Mouse (Mus musculus): Measurements from ENCODE around the gene Kpna4. TPM values are rescaled to one million over a fixed set of nuclear protein-coding genes. Genes with fewer than 3 reads are reported as not detected.
"Not testable (repeated sequence)": the region's sequence is repeated elsewhere in the genome, so short reads cannot be mapped to it uniquely, and the experiment has no call there.

The Kpna4 gene
- polyA plus RNA-seq, 1 experiment from 2014 or later, result 29.7 TPM

DNA sequence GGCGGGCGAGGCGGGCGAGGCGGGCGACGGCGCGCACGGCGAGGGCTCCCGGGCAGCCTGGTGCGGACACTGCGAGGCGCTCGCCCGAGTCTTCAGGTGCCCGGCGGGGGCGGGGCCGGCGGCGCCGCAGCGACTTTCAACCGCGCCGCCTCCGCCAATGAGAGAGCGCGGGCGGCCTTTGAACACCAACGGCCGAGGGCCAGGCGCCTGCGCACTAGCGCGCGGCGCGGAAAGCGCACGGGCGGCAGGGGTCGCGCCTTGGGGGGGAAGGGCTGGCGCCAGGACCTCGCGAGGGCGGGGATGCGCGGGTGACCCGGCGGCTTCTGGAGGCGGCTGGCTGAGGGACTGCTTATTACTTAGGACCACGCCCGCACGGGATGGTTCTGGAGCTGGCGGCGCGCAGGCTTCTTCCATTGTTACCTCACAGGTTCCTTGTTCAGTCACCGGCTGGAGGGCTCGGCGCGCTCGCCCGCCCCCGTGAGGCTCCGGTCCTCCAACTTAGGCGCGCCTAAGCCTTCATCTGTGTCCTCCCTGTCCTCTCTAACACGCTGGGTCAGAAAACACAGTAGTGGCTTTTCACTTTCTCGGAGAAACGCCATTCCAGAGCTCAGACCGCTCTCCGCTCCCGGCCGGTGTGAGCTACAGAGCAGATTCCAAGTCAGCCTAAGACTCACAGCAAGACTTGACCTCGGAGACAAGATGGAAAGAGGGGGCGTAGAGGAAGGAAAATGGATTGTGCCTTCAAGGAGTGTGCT, 82.1 kb downstream of the Kpna4 start, which contains the start of gene Trim59:
TSS of gene Trim59 (minus strand) at position 111 of the 755 bp plus-strand sequence.
- H3K4me2 ChIP-seq, result peak within 1 kb of the TSS; percentile 86
- H3K9me3 ChIP-seq, result no peaks in the 10 kb centered on the region
- H3K36me3 ChIP-seq, result no peaks in the 10 kb centered on the region
- H3K27me3 ChIP-seq (replicated peaks), result no peaks in the 10 kb centered on the region
- peak within 1 kb of the TSS; percentile 92 for H3K4me3 ChIP-seq (replicated peaks)
- H3K27ac ChIP-seq, result peak within 1 kb of the TSS; percentile 94
- H3K4me1 ChIP-seq, result peaks cover 4% of the 10 kb centered on the region; the same call in 1 of the 2 replicates
- H3K9ac ChIP-seq, result peak within 1 kb of the TSS; percentile 85
- ATAC-seq (ENCODE audit: insufficient read depth, low FRiP score, low read depth), result peak; percentile 95
- under 1% methylated on average over 80 of the region's 80 CpGs for WGBS

- peak; percentile 53 for ATAC-seq (ENCODE audit: insufficient read depth, low FRiP score, low read depth)
- peak overlapping the region; percentile 94 for H3K27ac ChIP-seq
- no peaks in the 10 kb centered on the region for H3K27me3 ChIP-seq (replicated peaks)
- no peaks in the 10 kb centered on the region for H3K9me3 ChIP-seq
- H3K4me2 ChIP-seq, result peak overlapping the region; percentile 51
- H3K4me1 ChIP-seq, result peaks cover 4% of the 10 kb centered on the region; the same call in 1 of the 2 replicates
- peak overlapping the region; percentile 92 for H3K4me3 ChIP-seq (replicated peaks)
- no peaks in the 10 kb centered on the region for H3K36me3 ChIP-seq
- WGBS, result under 1% methylated on average over 41 of the region's 42 CpGs
- H3K9ac ChIP-seq, result peak overlapping the region; percentile 85
Observed at GRCm38 (mm10) chr3:69044167-69044591, 82.7 kb downstream of the Kpna4 start.

DNA sequence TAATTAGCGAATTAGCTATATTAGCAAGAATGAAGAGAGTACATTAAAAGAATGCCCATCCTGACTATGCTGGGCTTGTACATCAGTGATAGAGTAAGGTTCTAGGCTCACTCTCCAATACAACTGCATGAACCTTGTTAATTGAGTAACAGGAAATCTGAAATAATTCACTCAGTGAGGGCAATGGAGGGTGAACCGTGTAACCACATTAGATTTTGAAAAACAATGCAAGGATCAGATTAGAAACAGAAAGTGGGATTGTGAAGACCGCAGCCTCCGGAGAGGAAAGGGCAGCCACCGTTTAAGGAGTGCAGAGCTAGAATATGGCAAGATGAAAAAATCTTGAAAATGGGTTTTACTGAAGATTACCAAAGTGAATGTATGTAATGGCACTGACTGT, 85.6 kb downstream of the Kpna4 start:
- Histone ChIP-seq H3K4me2 (peak overlapping the region; percentile 22; the same call in 1 of the 2 replicates), H3K9ac (no peak overlapping the region)

DNA sequence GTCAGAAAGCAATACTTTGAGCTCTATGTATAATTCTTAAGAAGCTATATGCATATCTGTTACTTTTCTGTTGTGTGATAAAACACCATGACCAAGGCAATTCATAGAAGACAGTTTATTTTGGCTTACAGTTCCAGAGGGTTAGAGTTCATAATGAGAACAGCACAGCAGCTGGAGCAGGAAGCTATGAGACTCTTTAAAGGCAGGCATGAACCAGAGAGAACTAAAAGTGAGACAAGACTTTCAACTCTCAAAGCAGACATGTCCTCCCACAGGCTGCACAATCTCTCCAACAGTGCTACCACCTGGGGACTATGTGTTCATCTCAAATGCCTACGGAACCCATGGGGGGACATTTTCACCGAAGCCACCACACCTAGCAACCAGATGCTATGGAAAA, 86.8 kb downstream of the Kpna4 start:
- no peak overlapping the region for H3K4me2 ChIP-seq
- no peaks in the 10 kb centered on the region for H3K9me3 ChIP-seq
- ATAC-seq (ENCODE audit: insufficient read depth, low FRiP score, low read depth), result no peak
- H3K4me3 ChIP-seq (replicated peaks), result no peak overlapping the region; the same call in 1 of the 2 replicates
- WGBS, result 95% methylated on average over 2 of the region's 2 CpGs
- H3K4me1 ChIP-seq, result no peaks in the 10 kb centered on the region
- H3K27ac ChIP-seq, result no peak overlapping the region
- peaks cover 7% of the 10 kb centered on the region; the same call in 1 of the 2 replicates for H3K36me3 ChIP-seq
- H3K27me3 ChIP-seq (replicated peaks), result no peaks in the 10 kb centered on the region
- H3K9ac ChIP-seq, result no peak overlapping the region

More for the DNA sequence above, 85.6 kb downstream of the Kpna4 start:
- Histone ChIP-seq H3K36me3 (no peaks in the 10 kb centered on the region), H3K27ac (0 out of 2 replicates have a peak overlapping the region, but pooled peaks have one; percentile 26), H3K9me3 (no peaks in the 10 kb centered on the region), H3K4me3 (replicated peaks) (peak overlapping the region; percentile 23; the same call in 1 of the 2 replicates), H3K27me3 (replicated peaks) (no peaks in the 10 kb centered on the region), H3K4me1 (peaks cover 4% of the 10 kb centered on the region; the same call in 1 of the 2 replicates)
- WGBS, result 70% methylated on average over 5 of the region's 5 CpGs
- ATAC-seq (ENCODE audit: insufficient read depth, low FRiP score, low read depth), result no peak

DNA sequence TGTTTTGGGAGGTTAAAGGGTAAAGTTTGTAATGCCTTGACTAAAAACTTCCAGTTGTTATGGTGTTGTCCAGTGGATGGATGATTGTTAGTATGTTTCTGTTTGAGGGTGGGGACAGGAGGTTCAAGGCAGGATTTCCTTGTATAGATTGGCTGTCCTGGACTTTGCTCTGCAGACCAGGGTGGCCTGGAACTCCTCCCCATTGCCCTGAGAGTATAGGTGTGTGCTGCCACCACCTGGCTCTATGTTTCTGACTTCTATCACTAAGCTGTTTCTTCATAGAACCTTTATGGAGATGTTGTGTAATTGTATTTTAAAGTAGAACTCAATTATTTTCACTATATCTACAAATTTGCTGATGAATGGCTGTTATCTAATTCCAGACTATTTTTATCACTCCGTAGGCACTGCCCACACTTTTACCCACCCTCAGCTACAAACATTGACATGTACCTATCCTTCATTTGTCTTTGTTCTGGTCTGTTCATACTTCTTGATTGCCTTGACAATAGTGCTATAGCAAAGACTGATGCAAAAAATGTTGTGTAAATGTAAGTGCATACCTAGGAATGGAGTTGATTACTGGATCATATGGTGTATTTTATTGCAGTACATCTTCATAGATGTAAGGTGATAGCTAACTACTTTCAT, 100.7 kb downstream of the Kpna4 start:
- 0 out of 2 replicates have a peak, but pooled peaks have one; percentile 56 for ATAC-seq (ENCODE audit: insufficient read depth, low FRiP score, low read depth)
- Histone ChIP-seq H3K4me3 (replicated peaks) (no peak overlapping the region), H3K36me3 (peaks cover 22% of the 10 kb centered on the region), H3K27me3 (replicated peaks) (no peaks in the 10 kb centered on the region), H3K4me2 (no peak overlapping the region), H3K4me1 (no peaks in the 10 kb centered on the region), H3K9ac (no peak overlapping the region), H3K9me3 (no peaks in the 10 kb centered on the region), H3K27ac (no peak overlapping the region)
- 91% methylated on average over 1 of the region's 1 CpGs for WGBS

GRCm38 (mm10) chr3:69020764-69021163, 106.1 kb downstream of the Kpna4 start:
- no peak overlapping the region for H3K4me3 ChIP-seq (replicated peaks)
- H3K9ac ChIP-seq, result no peak overlapping the region
- H3K9me3 ChIP-seq, result no peaks in the 10 kb centered on the region
- peaks cover 22% of the 10 kb centered on the region for H3K36me3 ChIP-seq
- H3K4me2 ChIP-seq, result no peak overlapping the region
- no peaks in the 10 kb centered on the region for H3K4me1 ChIP-seq
- ATAC-seq (ENCODE audit: insufficient read depth, low FRiP score, low read depth), result no peak
- H3K27me3 ChIP-seq (replicated peaks), result no peaks in the 10 kb centered on the region
- H3K27ac ChIP-seq, result no peak overlapping the region

GRCm38 (mm10) chr3:69020285-69020684, 106.6 kb downstream of the Kpna4 start:
- no peaks in the 10 kb centered on the region for H3K27me3 ChIP-seq (replicated peaks)
- peaks cover 22% of the 10 kb centered on the region for H3K36me3 ChIP-seq
- 95% methylated on average over 2 of the region's 2 CpGs for WGBS
- H3K4me1 ChIP-seq, result no peaks in the 10 kb centered on the region
- H3K27ac ChIP-seq, result no peak overlapping the region
- H3K4me2 ChIP-seq, result no peak overlapping the region
- no peak overlapping the region for H3K4me3 ChIP-seq (replicated peaks)
- H3K9ac ChIP-seq, result no peak overlapping the region
- no peaks in the 10 kb centered on the region for H3K9me3 ChIP-seq
- no peak for ATAC-seq (ENCODE audit: insufficient read depth, low FRiP score, low read depth)

- H3K4me1 ChIP-seq; ATAC-seq (ENCODE audit: insufficient read depth, low FRiP score, low read depth); H3K4me3 ChIP-seq (replicated peaks); H3K9me3 ChIP-seq; H3K27ac ChIP-seq; H3K4me2 ChIP-seq; H3K27me3 ChIP-seq (replicated peaks); H3K9ac ChIP-seq: not testable (repeated sequence)
- peaks cover 17% of the 10 kb centered on the region for H3K36me3 ChIP-seq
- 97% methylated on average over 2 of the region's 2 CpGs for WGBS
Observed at GRCm38 (mm10) chr3:69018635-69019034, 108.3 kb downstream of the Kpna4 start.

DNA sequence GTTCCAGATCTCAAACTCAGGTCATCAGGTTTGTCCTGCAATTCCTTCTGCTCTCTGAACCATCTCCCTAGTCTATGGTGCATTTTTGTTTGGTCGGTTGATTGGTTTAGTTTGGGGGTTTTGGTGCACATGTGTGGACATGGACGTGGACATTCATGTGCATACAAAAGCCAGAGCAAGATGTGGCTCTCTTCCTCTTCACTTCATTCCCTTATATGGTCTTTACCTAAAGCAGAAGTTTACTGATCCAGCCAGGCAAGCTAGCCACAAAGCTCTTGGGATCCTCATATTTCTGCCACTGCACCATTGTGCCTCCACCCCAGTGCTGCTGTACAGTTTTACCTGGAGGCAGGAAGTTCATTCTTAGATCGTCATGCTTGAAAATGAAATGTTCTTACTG, 109.7 kb downstream of the Kpna4 start:
- Histone ChIP-seq H3K4me2 (no peak overlapping the region), H3K27me3 (replicated peaks) (no peaks in the 10 kb centered on the region), H3K27ac (no peak overlapping the region), H3K4me3 (replicated peaks) (no peak overlapping the region), H3K36me3 (peaks cover 17% of the 10 kb centered on the region), H3K4me1 (no peaks in the 10 kb centered on the region), H3K9me3 (no peaks in the 10 kb centered on the region), H3K9ac (no peak overlapping the region)
- WGBS, result 87% methylated on average over 3 of the region's 3 CpGs
- no peak for ATAC-seq (ENCODE audit: insufficient read depth, low FRiP score, low read depth)

Other genes starting within 250 kb of the Kpna4 start
- gene Ift80, start 122.5 kb downstream of the Kpna4 start, polyA plus RNA-seq (2015; fragmentation: Nextera tagmentation; extraction: Ambion mirVana), result 11.1 and 12.1 TPM in 2 replicates
- 158 and 168 TPM in 2 replicates for gene Smc4, start 122.4 kb downstream of the Kpna4 start, polyA plus RNA-seq (2015; fragmentation: Nextera tagmentation; extraction: Ambion mirVana)
- gene Trim59, start 82.4 kb downstream of the Kpna4 start, polyA plus RNA-seq (2015; fragmentation: Nextera tagmentation; extraction: Ambion mirVana), result 86.4 and 89.9 TPM in 2 replicates
- gene Arl14, start 95.3 kb upstream of the Kpna4 start, polyA plus RNA-seq (2015; fragmentation: Nextera tagmentation; extraction: Ambion mirVana), result 9.6 and 11.4 TPM in 2 replicates
- gene Ppm1l, start 189.7 kb upstream of the Kpna4 start, polyA plus RNA-seq (2015; fragmentation: Nextera tagmentation; extraction: Ambion mirVana), result 8.1 and 8.5 TPM in 2 replicates